Mouse (Mus musculus): Measurements from ENCODE around the gene Olfr1260. TPM values are rescaled to one million over a fixed set of nuclear protein-coding genes. Genes with fewer than 3 reads are reported as not detected.

Olfr1260 gene
- not detected in 2 replicates for polyA plus RNA-seq (2014; fragmentation: Nextera tagmentation; extraction: Ambion mirVana)

- ATAC-seq (ENCODE audit: insufficient number of reproducible peaks, insufficient read depth, low FRiP score, low read depth): no peak
- H3K9me3 ChIP-seq (ENCODE audit: control insufficient read depth, low read depth, low read length): no peaks in the 10 kb centered on the region
- WGBS: 51% methylated on average over 2 of the region's 2 CpGs
- no peak within 1 kb of the TSS for H3K4me2 ChIP-seq (replicated peaks; ENCODE audit: low read depth, low read length)
- H3K9ac ChIP-seq (replicated peaks; ENCODE audit: low read depth, low read length): no peak within 1 kb of the TSS
- H3K36me3 ChIP-seq (ENCODE audit: control insufficient read depth, insufficient read depth, low read length): no peaks in the 10 kb centered on the region
- no peaks in the 10 kb centered on the region for H3K27me3 ChIP-seq (ENCODE audit: control insufficient read depth, insufficient read depth, low read length)
- H3K27ac ChIP-seq (ENCODE audit: low read length): no peak within 1 kb of the TSS
- H3K4me1 ChIP-seq (ENCODE audit: control insufficient read depth, insufficient read depth, low read length): no peaks in the 10 kb centered on the region
- H3K4me3 ChIP-seq (ENCODE audit: low read depth, low read length): no peak within 1 kb of the TSS
Observed at GRCm38 (mm10) chr2:89974184-89974583, at the start of gene Olfr1260. Olfr1260 (plus strand) TSS chr2:89974340.

GRCm38 (mm10) chr2:89927009-89927408 is 47.1 kb upstream of the Olfr1260 start, which contains the start of gene Olfr1258:
Olfr1258 (plus strand) TSS chr2:89927309.
- H3K36me3 ChIP-seq (ENCODE audit: control insufficient read depth, insufficient read depth, low read length): no peaks in the 10 kb centered on the region
- no peak within 1 kb of the TSS for H3K4me2 ChIP-seq (replicated peaks; ENCODE audit: low read depth, low read length)
- no peaks in the 10 kb centered on the region for H3K27me3 ChIP-seq (ENCODE audit: control insufficient read depth, insufficient read depth, low read length)
- H3K9me3 ChIP-seq (ENCODE audit: control insufficient read depth, low read depth, low read length): no peaks in the 10 kb centered on the region
- no peak for ATAC-seq (ENCODE audit: insufficient number of reproducible peaks, insufficient read depth, low FRiP score, low read depth)
- H3K27ac ChIP-seq (ENCODE audit: low read length): no peak within 1 kb of the TSS
- no peak within 1 kb of the TSS for H3K9ac ChIP-seq (replicated peaks; ENCODE audit: low read depth, low read length)
- H3K4me3 ChIP-seq (ENCODE audit: low read depth, low read length): no peak within 1 kb of the TSS
- H3K4me1 ChIP-seq (ENCODE audit: control insufficient read depth, insufficient read depth, low read length): no peaks in the 10 kb centered on the region

- Histone ChIP-seq H3K4me1 (ENCODE audit: control insufficient read depth, insufficient read depth, low read length) (no peaks in the 10 kb centered on the region), H3K36me3 (ENCODE audit: control insufficient read depth, insufficient read depth, low read length) (no peaks in the 10 kb centered on the region), H3K27me3 (ENCODE audit: control insufficient read depth, insufficient read depth, low read length) (no peaks in the 10 kb centered on the region), H3K9me3 (ENCODE audit: control insufficient read depth, low read depth, low read length) (no peaks in the 10 kb centered on the region), H3K4me2 (replicated peaks; ENCODE audit: low read depth, low read length) (no peak within 1 kb of the TSS), H3K9ac (replicated peaks; ENCODE audit: low read depth, low read length) (no peak within 1 kb of the TSS), H3K27ac (ENCODE audit: low read length) (no peak within 1 kb of the TSS), H3K4me3 (ENCODE audit: low read depth, low read length) (no peak within 1 kb of the TSS)
- no peak for ATAC-seq (ENCODE audit: insufficient number of reproducible peaks, insufficient read depth, low FRiP score, low read depth)
- WGBS: 78% methylated on average over 5 of the region's 5 CpGs
Observed at GRCm38 (mm10) chr2:89948564-89948963, 25.6 kb upstream of the Olfr1260 start, which contains the start of gene Olfr1259. Olfr1259 (minus strand) TSS chr2:89948664.

DNA sequence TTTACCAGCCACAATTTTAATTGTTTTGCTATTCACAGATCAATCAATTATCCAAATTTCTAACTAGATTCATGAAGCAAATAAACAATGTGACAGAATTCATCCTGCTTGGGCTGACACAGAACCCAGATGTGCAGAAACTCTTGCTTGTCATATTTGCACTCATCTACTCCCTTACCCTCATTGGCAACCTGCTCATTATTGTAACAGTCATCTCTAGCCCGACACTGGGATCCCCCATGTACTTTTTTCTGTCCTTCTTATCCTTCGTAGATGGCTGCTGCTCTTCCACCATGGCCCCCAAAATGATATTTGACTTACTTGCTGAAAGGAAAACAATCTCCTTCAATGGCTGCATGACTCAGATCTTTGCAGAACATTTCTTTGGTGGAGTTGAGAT is 3.6 kb downstream of the Olfr1260 start:
- no peak overlapping the region for H3K4me3 ChIP-seq (ENCODE audit: low read depth, low read length)
- H3K36me3 ChIP-seq (ENCODE audit: control insufficient read depth, insufficient read depth, low read length): no peaks in the 10 kb centered on the region
- ATAC-seq (ENCODE audit: insufficient number of reproducible peaks, insufficient read depth, low FRiP score, low read depth): no peak
- no peaks in the 10 kb centered on the region for H3K4me1 ChIP-seq (ENCODE audit: control insufficient read depth, insufficient read depth, low read length)
- H3K9me3 ChIP-seq (ENCODE audit: control insufficient read depth, low read depth, low read length): no peaks in the 10 kb centered on the region
- no peak overlapping the region for H3K9ac ChIP-seq (replicated peaks; ENCODE audit: low read depth, low read length)
- no peaks in the 10 kb centered on the region for H3K27me3 ChIP-seq (ENCODE audit: control insufficient read depth, insufficient read depth, low read length)
- no peak overlapping the region for H3K4me2 ChIP-seq (replicated peaks; ENCODE audit: low read depth, low read length)
- H3K27ac ChIP-seq (ENCODE audit: low read length): no peak overlapping the region
- WGBS: 83% methylated on average over 2 of the region's 2 CpGs

- no peak within 1 kb of the TSS for H3K27ac ChIP-seq (ENCODE audit: low read length)
- H3K4me2 ChIP-seq (replicated peaks; ENCODE audit: low read depth, low read length): no peak within 1 kb of the TSS
- ATAC-seq (ENCODE audit: insufficient number of reproducible peaks, insufficient read depth, low FRiP score, low read depth): no peak
- no peaks in the 10 kb centered on the region for H3K9me3 ChIP-seq (ENCODE audit: control insufficient read depth, low read depth, low read length)
- H3K9ac ChIP-seq (replicated peaks; ENCODE audit: low read depth, low read length): no peak within 1 kb of the TSS
- H3K27me3 ChIP-seq (ENCODE audit: control insufficient read depth, insufficient read depth, low read length): no peaks in the 10 kb centered on the region
- no peaks in the 10 kb centered on the region for H3K36me3 ChIP-seq (ENCODE audit: control insufficient read depth, insufficient read depth, low read length)
- no peaks in the 10 kb centered on the region for H3K4me1 ChIP-seq (ENCODE audit: control insufficient read depth, insufficient read depth, low read length)
- no peak within 1 kb of the TSS for H3K4me3 ChIP-seq (ENCODE audit: low read depth, low read length)
Observed at GRCm38 (mm10) chr2:89990921-89991320, 16.8 kb downstream of the Olfr1260 start, which contains the start of gene Olfr1261. Olfr1261 (plus strand) TSS chr2:89991221.

DNA sequence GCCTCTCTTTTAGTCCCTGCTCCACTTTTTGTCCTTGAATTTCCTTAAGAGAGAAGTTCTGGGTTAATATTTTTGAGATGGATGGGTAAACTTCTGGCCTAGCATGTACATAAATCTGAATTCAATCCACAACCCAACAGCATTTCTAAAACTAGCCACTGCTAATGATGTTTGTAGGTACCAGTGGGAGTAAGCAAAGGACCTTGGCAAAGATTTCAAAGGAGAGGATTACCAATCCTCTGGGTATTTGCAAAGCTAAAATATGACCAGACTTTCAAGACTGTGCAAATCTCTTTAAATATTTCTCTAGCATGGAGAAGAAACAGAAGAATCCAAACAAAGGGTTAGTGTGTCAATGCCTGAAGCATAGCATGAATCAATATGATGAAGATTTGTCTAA is 25.7 kb downstream of the Olfr1260 start, which contains the start of gene Olfr1262:
TSS of gene Olfr1262 (plus strand) at position 301 of the 400 bp plus-strand sequence.
- Histone ChIP-seq H3K9me3 (ENCODE audit: control insufficient read depth, low read depth, low read length) (no peaks in the 10 kb centered on the region), H3K4me1 (ENCODE audit: control insufficient read depth, insufficient read depth, low read length) (no peaks in the 10 kb centered on the region), H3K4me2 (replicated peaks; ENCODE audit: low read depth, low read length) (no peak within 1 kb of the TSS), H3K27me3 (ENCODE audit: control insufficient read depth, insufficient read depth, low read length) (no peaks in the 10 kb centered on the region), H3K9ac (replicated peaks; ENCODE audit: low read depth, low read length) (no peak within 1 kb of the TSS), H3K4me3 (ENCODE audit: low read depth, low read length) (no peak within 1 kb of the TSS), H3K36me3 (ENCODE audit: control insufficient read depth, insufficient read depth, low read length) (no peaks in the 10 kb centered on the region), H3K27ac (ENCODE audit: low read length) (no peak within 1 kb of the TSS)
- no peak for ATAC-seq (ENCODE audit: insufficient number of reproducible peaks, insufficient read depth, low FRiP score, low read depth)

GRCm38 (mm10) chr2:90011831-90012230 is 37.7 kb downstream of the Olfr1260 start, which contains the start of gene Olfr1263:
Olfr1263 (plus strand) TSS chr2:90012131.
- ATAC-seq (ENCODE audit: insufficient number of reproducible peaks, insufficient read depth, low FRiP score, low read depth): no peak
- H3K9me3 ChIP-seq (ENCODE audit: control insufficient read depth, low read depth, low read length): no peaks in the 10 kb centered on the region
- H3K27ac ChIP-seq (ENCODE audit: low read length): no peak within 1 kb of the TSS
- no peaks in the 10 kb centered on the region for H3K27me3 ChIP-seq (ENCODE audit: control insufficient read depth, insufficient read depth, low read length)
- H3K4me3 ChIP-seq (ENCODE audit: low read depth, low read length): no peak within 1 kb of the TSS
- H3K36me3 ChIP-seq (ENCODE audit: control insufficient read depth, insufficient read depth, low read length): no peaks in the 10 kb centered on the region
- no peak within 1 kb of the TSS for H3K4me2 ChIP-seq (replicated peaks; ENCODE audit: low read depth, low read length)
- no peaks in the 10 kb centered on the region for H3K4me1 ChIP-seq (ENCODE audit: control insufficient read depth, insufficient read depth, low read length)
- WGBS: 83% methylated on average over 2 of the region's 2 CpGs
- no peak within 1 kb of the TSS for H3K9ac ChIP-seq (replicated peaks; ENCODE audit: low read depth, low read length)

GRCm38 (mm10) chr2:90025477-90025876 is 51.3 kb downstream of the Olfr1260 start, which contains the start of gene Olfr1264:
Olfr1264 (minus strand) TSS chr2:90025577.
- no peaks in the 10 kb centered on the region for H3K9me3 ChIP-seq (ENCODE audit: control insufficient read depth, low read depth, low read length)
- 68% methylated on average over 2 of the region's 2 CpGs for WGBS
- ATAC-seq (ENCODE audit: insufficient number of reproducible peaks, insufficient read depth, low FRiP score, low read depth): no peak
- no peaks in the 10 kb centered on the region for H3K4me1 ChIP-seq (ENCODE audit: control insufficient read depth, insufficient read depth, low read length)
- H3K4me2 ChIP-seq (replicated peaks; ENCODE audit: low read depth, low read length): no peak within 1 kb of the TSS
- no peaks in the 10 kb centered on the region for H3K27me3 ChIP-seq (ENCODE audit: control insufficient read depth, insufficient read depth, low read length)
- no peak within 1 kb of the TSS for H3K27ac ChIP-seq (ENCODE audit: low read length)
- H3K36me3 ChIP-seq (ENCODE audit: control insufficient read depth, insufficient read depth, low read length): no peaks in the 10 kb centered on the region
- no peak within 1 kb of the TSS for H3K4me3 ChIP-seq (ENCODE audit: low read depth, low read length)
- no peak within 1 kb of the TSS for H3K9ac ChIP-seq (replicated peaks; ENCODE audit: low read depth, low read length)
